Mouse (Mus musculus) erythroblast, embryonic 14.5 days (primary cell): Measurements from ENCODE around the gene Vwa7. TPM values are rescaled to one million over a fixed set of nuclear protein-coding genes. Genes with fewer than 3 reads are reported as not detected.

Source experiments
- H3K27me3 ChIP-seq: 2 replicates; pipeline ENCODE4 v1.6.1; 2012; ENCODE audit warnings: inconsistent platforms; ENCODE audit not compliant: control insufficient read depth
- H3K36me3 ChIP-seq: 2 replicates; pipeline ENCODE4 v1.6.1; 2012; ENCODE audit warnings: mild to moderate bottlenecking, inconsistent platforms; ENCODE audit not compliant: control insufficient read depth
- H3K4me1 ChIP-seq: 2 replicates; pipeline ENCODE4 v1.6.1; 2012; ENCODE audit warnings: inconsistent platforms; ENCODE audit not compliant: control insufficient read depth
- H3K4me3 ChIP-seq: replicated peaks from 2 replicates; pipeline ENCODE3; 2012; ENCODE audit warnings: moderate library complexity, mild to moderate bottlenecking, inconsistent platforms
- H3K9me3 ChIP-seq: 2 replicates; pipeline ENCODE4 v1.6.1; 2012; ENCODE audit warnings: low read length, inconsistent platforms, mixed read lengths; ENCODE audit not compliant: control insufficient read depth
- GATA1 ChIP-seq: IDR thresholded peaks from 2 replicates; pipeline ENCODE4 v1.6.1; 2012; ENCODE audit warnings: low read length, inconsistent platforms, mixed read lengths
- TAL1 ChIP-seq: IDR thresholded peaks from 3 replicates; pipeline ENCODE4 v1.6.1; 2012; ENCODE audit warnings: low read length, inconsistent platforms, mixed read lengths
- polyA plus RNA-seq: library from polyadenylated mRNA; stranded (reverse); fragments of >175 nt; gene quantifications from 2 replicates; pipeline ENCODE4 v1.2.3, GENCODE M21; 2012

Vwa7 gene
- polyA plus RNA-seq, 1 experiment: 0.01 TPM

DNA sequence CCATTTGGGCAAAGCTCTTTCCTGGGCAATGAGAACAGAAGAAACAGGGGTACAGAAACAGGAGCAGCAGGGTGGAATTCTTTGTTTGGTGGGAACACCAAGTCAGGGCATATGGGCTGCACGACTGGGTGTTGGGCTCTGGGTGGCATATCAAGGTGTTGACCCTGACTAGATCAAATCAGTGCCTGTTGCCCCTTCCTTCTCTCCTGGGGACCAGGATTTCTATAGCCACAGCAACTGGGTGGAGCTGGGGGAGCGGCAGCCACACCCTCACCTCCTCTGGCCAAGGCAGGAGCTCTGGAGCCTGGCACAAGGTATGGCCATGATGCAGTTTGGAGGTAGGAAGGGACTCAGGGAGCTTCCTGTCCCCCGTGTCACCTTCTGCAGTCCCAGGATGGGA lies 1.8 kb downstream of the Vwa7 start:
- Histone ChIP-seq H3K4me3 (no peak overlapping the region), H3K36me3 (peaks cover 40% of the 10 kb centered on the region), H3K27me3 (no peaks in the 10 kb centered on the region), H3K4me1 (peaks cover 52% of the 10 kb centered on the region), H3K9me3 (no peaks in the 10 kb centered on the region)
- TF ChIP-seq TAL1: no peak
- no peak for TF ChIP-seq GATA1

- no peak overlapping the region for H3K4me3 ChIP-seq
- H3K9me3 ChIP-seq: no peaks in the 10 kb centered on the region
- TF ChIP-seq TAL1: no peak
- no peak for TF ChIP-seq GATA1
- peaks cover 23% of the 10 kb centered on the region for H3K36me3 ChIP-seq
- H3K4me1 ChIP-seq: peaks cover 63% of the 10 kb centered on the region
- peaks cover 2% of the 10 kb centered on the region; the same call in 1 of the 2 replicates for H3K27me3 ChIP-seq
Observed at GRCm38 (mm10) chr17:35019894-35020293, 3.5 kb downstream of the Vwa7 start.

DNA sequence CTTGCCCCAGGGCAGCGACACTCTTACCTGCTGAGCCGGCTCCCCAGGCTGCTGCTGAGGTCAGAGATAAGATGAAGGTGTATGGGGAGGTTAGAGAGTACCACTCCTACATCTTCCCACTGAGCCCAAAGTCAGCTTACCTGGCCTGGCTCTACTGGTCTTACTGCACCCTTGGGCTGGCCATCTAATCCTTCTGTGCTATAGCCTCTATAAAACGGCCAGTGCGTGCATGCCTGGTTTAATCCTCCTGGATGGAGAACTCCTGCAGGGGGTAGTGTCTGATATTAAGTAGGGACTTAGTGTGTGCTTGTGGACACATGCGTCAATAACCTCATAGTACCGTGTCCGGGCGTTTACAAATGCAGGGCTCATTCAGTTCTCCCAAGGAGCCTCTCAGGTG lies 4.2 kb downstream of the Vwa7 start:
- H3K4me1 ChIP-seq: peaks cover 63% of the 10 kb centered on the region
- H3K36me3 ChIP-seq: peaks cover 16% of the 10 kb centered on the region
- H3K27me3 ChIP-seq: peaks cover 2% of the 10 kb centered on the region; the same call in 1 of the 2 replicates
- H3K9me3 ChIP-seq: no peaks in the 10 kb centered on the region
- no peak for TF ChIP-seq TAL1
- no peak for TF ChIP-seq GATA1
- no peak overlapping the region for H3K4me3 ChIP-seq

DNA sequence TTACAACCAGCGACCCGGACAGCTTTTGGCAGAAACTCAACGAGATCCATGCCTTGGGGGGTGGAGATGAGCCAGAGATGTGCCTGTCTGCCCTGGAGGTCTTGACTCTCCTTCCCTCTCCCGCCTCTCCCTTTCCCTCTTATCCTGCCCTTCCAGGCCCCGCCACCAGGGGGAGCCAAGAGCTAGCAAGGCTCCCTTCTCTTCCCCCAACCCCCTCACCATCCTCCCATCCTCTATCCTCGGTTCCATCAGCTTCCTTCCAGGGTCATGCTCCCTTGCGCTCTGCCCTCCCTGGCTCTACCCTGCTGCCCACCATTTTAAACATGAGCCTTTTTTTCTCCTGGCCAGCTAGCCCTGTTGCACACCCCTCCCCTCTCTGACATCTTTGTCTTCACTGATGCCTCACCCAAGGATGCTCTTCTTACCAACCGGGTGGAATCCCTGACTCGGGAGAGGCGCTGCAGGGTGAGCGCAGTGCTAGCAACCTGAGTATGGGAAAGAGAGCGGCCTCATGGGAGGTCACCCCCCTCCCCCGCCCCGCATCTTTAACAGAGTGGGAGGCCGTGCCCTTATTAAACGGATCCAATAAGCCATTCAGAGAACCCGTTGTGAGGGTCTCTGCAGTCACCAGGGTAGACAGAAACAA lies 4.9 kb downstream of the Vwa7 start:
- no peak for TF ChIP-seq GATA1
- no peak for TF ChIP-seq TAL1
- H3K27me3 ChIP-seq: peaks cover 2% of the 10 kb centered on the region; the same call in 1 of the 2 replicates
- H3K9me3 ChIP-seq: no peaks in the 10 kb centered on the region
- H3K4me3 ChIP-seq: peak overlapping the region; percentile 24
- peaks cover 62% of the 10 kb centered on the region for H3K4me1 ChIP-seq
- H3K36me3 ChIP-seq: peaks cover 9% of the 10 kb centered on the region

DNA sequence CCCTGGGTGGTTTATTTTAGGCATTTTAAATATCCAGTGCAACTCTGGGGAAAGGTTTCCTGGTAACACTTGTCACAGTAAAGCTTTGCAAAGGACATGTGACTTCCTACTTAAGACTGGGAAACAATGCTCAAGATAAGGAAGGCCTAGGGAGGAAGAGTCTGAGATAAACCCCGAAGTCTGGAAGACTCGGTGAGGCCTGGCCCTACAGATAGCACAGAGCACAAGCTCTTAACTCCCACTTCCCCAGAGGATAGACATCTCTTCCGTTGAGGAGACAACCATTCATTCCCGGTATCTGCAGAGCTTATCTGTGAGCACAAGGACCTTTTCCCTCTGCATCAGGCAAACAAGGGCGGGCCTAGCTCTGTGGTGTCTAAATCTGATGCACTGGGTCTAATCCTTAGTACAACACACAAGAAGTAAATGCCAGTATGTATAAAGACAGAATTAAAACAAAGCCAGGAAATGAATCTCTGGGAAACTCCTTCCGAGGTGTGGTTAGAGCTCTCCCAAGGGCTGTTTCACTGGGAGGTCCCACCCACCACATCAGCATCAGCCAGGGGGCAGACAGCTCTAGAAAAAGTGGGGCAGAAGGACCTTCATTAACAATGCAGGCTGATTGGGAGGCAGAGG lies 5.6 kb downstream of the Vwa7 start:
- Histone ChIP-seq H3K4me1 (peaks cover 56% of the 10 kb centered on the region), H3K36me3 (peaks cover 2% of the 10 kb centered on the region), H3K27me3 (peaks cover 2% of the 10 kb centered on the region; the same call in 1 of the 2 replicates), H3K9me3 (no peaks in the 10 kb centered on the region), H3K4me3 (no peak overlapping the region)
- TF ChIP-seq TAL1: no peak; the same call in 2 of the 3 replicates
- TF ChIP-seq GATA1: peak; percentile 63

- Histone ChIP-seq H3K4me1 (peaks cover 58% of the 10 kb centered on the region), H3K4me3 (no peak overlapping the region), H3K36me3 (no peaks in the 10 kb centered on the region), H3K27me3 (peaks cover 2% of the 10 kb centered on the region; the same call in 1 of the 2 replicates), H3K9me3 (no peaks in the 10 kb centered on the region)
- TF ChIP-seq TAL1 (no peak), GATA1 (no peak)
Observed at GRCm38 (mm10) chr17:35022541-35023060, 6.2 kb downstream of the Vwa7 start.

DNA sequence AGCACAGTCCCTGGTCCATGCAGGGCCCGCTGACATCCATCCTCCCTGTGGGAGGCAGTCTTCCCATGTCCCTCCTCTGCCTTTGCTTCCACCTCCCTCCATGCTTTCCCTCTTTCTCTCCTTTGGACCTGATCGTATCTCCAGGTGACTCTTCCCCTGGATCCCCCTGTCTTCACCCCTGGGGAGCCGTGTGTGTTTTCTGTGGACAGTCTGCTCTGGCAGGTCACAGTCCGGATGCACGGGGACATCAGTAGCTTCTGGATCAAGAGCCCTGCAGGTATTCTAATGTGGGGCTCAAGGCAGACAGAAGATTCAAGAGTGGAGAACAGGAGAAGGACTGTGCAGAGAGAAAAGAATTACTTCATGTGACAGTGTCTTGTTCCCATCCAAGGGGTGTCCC lies 6.8 kb downstream of the Vwa7 start:
- Histone ChIP-seq H3K27me3 (peaks cover 2% of the 10 kb centered on the region; the same call in 1 of the 2 replicates), H3K4me3 (no peak overlapping the region), H3K9me3 (no peaks in the 10 kb centered on the region), H3K36me3 (no peaks in the 10 kb centered on the region), H3K4me1 (peaks cover 57% of the 10 kb centered on the region)
- TF ChIP-seq GATA1: no peak
- TF ChIP-seq TAL1: no peak

- Histone ChIP-seq H3K9me3 (no peaks in the 10 kb centered on the region), H3K4me1 (peaks cover 58% of the 10 kb centered on the region), H3K36me3 (no peaks in the 10 kb centered on the region), H3K4me3 (no peak overlapping the region), H3K27me3 (peaks cover 2% of the 10 kb centered on the region; the same call in 1 of the 2 replicates)
- TF ChIP-seq GATA1 (no peak), TAL1 (no peak)
Observed at GRCm38 (mm10) chr17:35023756-35024155, 7.4 kb downstream of the Vwa7 start.

DNA sequence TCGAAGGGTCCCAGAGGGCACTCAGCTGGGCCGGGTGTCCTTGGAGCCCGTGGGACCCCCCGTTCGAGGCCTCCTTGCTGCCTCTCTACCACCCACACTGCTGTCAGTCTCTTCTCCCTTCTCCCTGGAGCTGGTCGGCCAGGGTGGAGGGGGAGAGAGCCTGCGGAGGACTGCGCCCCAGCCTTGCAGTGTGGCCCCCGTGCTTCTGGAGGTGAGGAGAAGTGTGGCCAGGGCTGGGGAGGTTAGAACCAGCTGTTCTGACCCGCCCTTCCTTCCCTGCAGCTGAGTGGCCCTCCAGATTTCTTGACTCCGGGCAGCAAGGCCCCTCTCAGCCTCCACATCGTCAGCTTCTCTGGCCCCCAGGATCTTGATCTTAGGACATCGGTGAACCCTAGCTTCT lies 7.9 kb downstream of the Vwa7 start:
- no peak for TF ChIP-seq TAL1
- TF ChIP-seq GATA1: no peak
- Histone ChIP-seq H3K4me1 (peaks cover 58% of the 10 kb centered on the region), H3K4me3 (no peak overlapping the region), H3K36me3 (no peaks in the 10 kb centered on the region), H3K27me3 (peaks cover 2% of the 10 kb centered on the region; the same call in 1 of the 2 replicates), H3K9me3 (no peaks in the 10 kb centered on the region)
